Mouse (Mus musculus) cerebellum, postnatal 14 days (tissue): ENCODE results near the gene Ubap1l.

Source experiments
- DNase-seq, 2 experiments: peaks; one replicate each; pipeline ENCODE4 v3.0.0; 2021; ENCODE audit warnings: mixed read lengths in 2 of 2

Ubap1l gene

GRCm38 (mm10) chr9:65411326-65411725 lies 50.5 kb downstream of the Ubap1l start:
- DNase-seq = no peak

GRCm38 (mm10) chr9:65417738-65418137 lies 56.9 kb downstream of the Ubap1l start:
- no peak for DNase-seq

GRCm38 (mm10) chr9:65419633-65420032 lies 58.8 kb downstream of the Ubap1l start:
- no peak for DNase-seq

GRCm38 (mm10) chr9:65422760-65423501 lies 62.1 kb downstream of the Ubap1l start, which contains the start of gene Slc51b:
Gene Slc51b (minus strand): TSS chr9:65422955.
- no peak for DNase-seq

- DNase-seq = no peak
These were observed 63.6 kb downstream of the Ubap1l start for GRCm38 (mm10) chr9:65424393-65424792.

- DNase-seq = no peak
These were observed 66.7 kb downstream of the Ubap1l start for GRCm38 (mm10) chr9:65427511-65427910.

GRCm38 (mm10) chr9:65428003-65428402 lies 67.2 kb downstream of the Ubap1l start:
- DNase-seq = no peak
